Mouse (Mus musculus): ENCODE results near the gene Cdh6.

GRCm38 (mm10) chr15:13208716-13209115, 35.2 kb upstream of the Cdh6 start:
- TF ChIP-seq CTCF (IDR thresholded peaks at IDR 0.05; ENCODE audit: borderline replicate concordance, control insufficient read depth, extremely low read depth, insufficient read depth, low read length, poor library complexity), result no peak
- no peak for TF ChIP-seq POLR2A (IDR thresholded peaks at IDR 0.05; ENCODE audit: control insufficient read depth, extremely low read depth, insufficient read depth, low read length, poor library complexity)
